Mouse (Mus musculus): Measurements from ENCODE around the gene Bnip3. TPM values are rescaled to one million over a fixed set of nuclear protein-coding genes. Genes with fewer than 3 reads are reported as not detected.

Bnip3 gene
- polyA plus RNA-seq, 1 experiment = 4.1 TPM

GRCm38 (mm10) chr7:138853417-138854031, 55.8 kb downstream of the Bnip3 start:
- 96% methylated on average over 4 of the region's 4 CpGs for WGBS
- TF ChIP-seq CTCF (IDR thresholded peaks at IDR 0.05; ENCODE audit: extremely low read depth, insufficient read length, insufficient replicate concordance, low read depth, low read length) = no peak
- TF ChIP-seq POLR2A (IDR thresholded peaks at IDR 0.05; ENCODE audit: low read depth, low read length) = no peak
- H3K27ac ChIP-seq (ENCODE audit: insufficient read depth, low read depth, low read length) = no peak overlapping the region

GRCm38 (mm10) chr7:138850083-138850482, 59.2 kb downstream of the Bnip3 start:
- H3K27ac ChIP-seq (ENCODE audit: insufficient read depth, low read depth, low read length) = no peak overlapping the region
- peaks cover 8% of the 10 kb centered on the region; the same call in 1 of the 2 replicates for H3K4me1 ChIP-seq (ENCODE audit: control insufficient read depth, insufficient read depth, insufficient read length, low read length)
- peaks cover 6% of the 10 kb centered on the region for H3K36me3 ChIP-seq (ENCODE audit: control insufficient read depth, insufficient read depth, low read length)
- no peak overlapping the region for H3K4me3 ChIP-seq (ENCODE audit: low read depth, low read length)
- TF ChIP-seq POLR2A (IDR thresholded peaks at IDR 0.05; ENCODE audit: low read depth, low read length) (no peak), CTCF (IDR thresholded peaks at IDR 0.05; ENCODE audit: extremely low read depth, insufficient read length, insufficient replicate concordance, low read depth, low read length) (no peak)
- H3K27me3 ChIP-seq (ENCODE audit: control insufficient read depth, insufficient read depth, low read length) = no peaks in the 10 kb centered on the region

More at GRCm38 (mm10) chr7:138853417-138854031, 55.8 kb downstream of the Bnip3 start:
- Histone ChIP-seq H3K27me3 (ENCODE audit: control insufficient read depth, insufficient read depth, low read length) (no peaks in the 10 kb centered on the region), H3K4me1 (ENCODE audit: control insufficient read depth, insufficient read depth, insufficient read length, low read length) (0 out of 2 replicates have a peak, but pooled peaks cover 2% of the 10 kb centered on the region), H3K36me3 (ENCODE audit: control insufficient read depth, insufficient read depth, low read length) (peaks cover 9% of the 10 kb centered on the region), H3K4me3 (ENCODE audit: low read depth, low read length) (no peak overlapping the region)

- Histone ChIP-seq H3K27me3 (ENCODE audit: control insufficient read depth, insufficient read depth, low read length) (no peaks in the 10 kb centered on the region), H3K4me3 (ENCODE audit: low read depth, low read length) (0 out of 2 replicates have a peak overlapping the region, but pooled peaks have one; percentile 18), H3K36me3 (ENCODE audit: control insufficient read depth, insufficient read depth, low read length) (peaks cover 3% of the 10 kb centered on the region; the same call in 1 of the 2 replicates), H3K4me1 (ENCODE audit: control insufficient read depth, insufficient read depth, insufficient read length, low read length) (peaks cover 11% of the 10 kb centered on the region), H3K27ac (ENCODE audit: insufficient read depth, low read depth, low read length) (peak overlapping the region; percentile 48)
- no peak for TF ChIP-seq POLR2A (IDR thresholded peaks at IDR 0.05; ENCODE audit: low read depth, low read length)
- no peak for TF ChIP-seq CTCF (IDR thresholded peaks at IDR 0.05; ENCODE audit: extremely low read depth, insufficient read length, insufficient replicate concordance, low read depth, low read length)
- WGBS = 21% methylated on average over 7 of the region's 7 CpGs
Observed at GRCm38 (mm10) chr7:138848028-138848920, 61.0 kb downstream of the Bnip3 start.

GRCm38 (mm10) chr7:138847316-138848027, 61.8 kb downstream of the Bnip3 start:
- WGBS = 28% methylated on average over 13 of the region's 13 CpGs
- Histone ChIP-seq H3K27me3 (ENCODE audit: control insufficient read depth, insufficient read depth, low read length) (no peaks in the 10 kb centered on the region), H3K36me3 (ENCODE audit: control insufficient read depth, insufficient read depth, low read length) (peaks cover 3% of the 10 kb centered on the region; the same call in 1 of the 2 replicates), H3K4me3 (ENCODE audit: low read depth, low read length) (peak overlapping the region; percentile 99), H3K4me1 (ENCODE audit: control insufficient read depth, insufficient read depth, insufficient read length, low read length) (peaks cover 11% of the 10 kb centered on the region), H3K27ac (ENCODE audit: insufficient read depth, low read depth, low read length) (peak overlapping the region; percentile 48; the same call in 1 of the 2 replicates)
- TF ChIP-seq POLR2A (IDR thresholded peaks at IDR 0.05; ENCODE audit: low read depth, low read length) = no peak
- TF ChIP-seq CTCF (IDR thresholded peaks at IDR 0.05; ENCODE audit: extremely low read depth, insufficient read length, insufficient replicate concordance, low read depth, low read length) = no peak

GRCm38 (mm10) chr7:138846502-138846991, 62.8 kb downstream of the Bnip3 start:
- Histone ChIP-seq H3K4me1 (ENCODE audit: control insufficient read depth, insufficient read depth, insufficient read length, low read length) (peaks cover 11% of the 10 kb centered on the region), H3K27ac (ENCODE audit: insufficient read depth, low read depth, low read length) (peak overlapping the region; percentile 89), H3K4me3 (ENCODE audit: low read depth, low read length) (peak overlapping the region; percentile 99), H3K36me3 (ENCODE audit: control insufficient read depth, insufficient read depth, low read length) (no peaks in the 10 kb centered on the region), H3K27me3 (ENCODE audit: control insufficient read depth, insufficient read depth, low read length) (no peaks in the 10 kb centered on the region)
- under 1% methylated on average over 53 of the region's 61 CpGs for WGBS
- TF ChIP-seq CTCF (IDR thresholded peaks at IDR 0.05; ENCODE audit: extremely low read depth, insufficient read length, insufficient replicate concordance, low read depth, low read length) = no peak
- TF ChIP-seq POLR2A (IDR thresholded peaks at IDR 0.05; ENCODE audit: low read depth, low read length) = no peak

GRCm38 (mm10) chr7:138845544-138846391, 63.6 kb downstream of the Bnip3 start, which contains the start of the genes Ppp2r2d and Mapk1ip1:
TSS of gene Ppp2r2d (plus strand) at chr7:138846079.
TSS of gene Mapk1ip1 (minus strand) at chr7:138846273.
- peak within 1 kb of the TSS; percentile 89 for H3K27ac ChIP-seq (ENCODE audit: insufficient read depth, low read depth, low read length)
- TF ChIP-seq POLR2A (IDR thresholded peaks at IDR 0.05; ENCODE audit: low read depth, low read length) (peak; percentile 82), CTCF (IDR thresholded peaks at IDR 0.05; ENCODE audit: extremely low read depth, insufficient read length, insufficient replicate concordance, low read depth, low read length) (peak; percentile 46; the same call in 1 of the 2 replicates)
- peak within 1 kb of the TSS; percentile 99 for H3K4me3 ChIP-seq (ENCODE audit: low read depth, low read length)
- H3K27me3 ChIP-seq (ENCODE audit: control insufficient read depth, insufficient read depth, low read length) = no peaks in the 10 kb centered on the region
- H3K4me1 ChIP-seq (ENCODE audit: control insufficient read depth, insufficient read depth, insufficient read length, low read length) = peaks cover 11% of the 10 kb centered on the region
- no peaks in the 10 kb centered on the region for H3K36me3 ChIP-seq (ENCODE audit: control insufficient read depth, insufficient read depth, low read length)
- WGBS = under 1% methylated on average over 51 of the region's 51 CpGs

All from small intestine, adult 2 months (tissue).